Mouse (Mus musculus) CH12.LX (cell line): ENCODE results near the gene F2rl3.

Experiments
- CTCF ChIP-seq, 2 experiments: IDR thresholded peaks in 1 of 2; conservative IDR thresholded peaks in 1 of 2; 2 replicates each; pipeline ENCODE4 v1.5.1; 2011 to 2012; ENCODE audit warnings: low read depth in 2 of 2, low read length in 2 of 2, improper control_type of control experiment in 1 of 2, inconsistent platforms in 1 of 2, mild to moderate bottlenecking in 1 of 2, moderate library complexity in 1 of 2
- E2F4 ChIP-seq: IDR thresholded peaks from 2 replicates; pipeline ENCODE4 v1.6.1; 2011; ENCODE audit warnings: low read depth, low read length, improper control_type of control experiment; ENCODE audit not compliant: insufficient replicate concordance
- EP300 ChIP-seq: IDR thresholded peaks from 2 replicates; pipeline ENCODE4 v1.6.1; 2011; ENCODE audit warnings: low read length, improper control_type of control experiment
- ETS1 ChIP-seq: conservative IDR thresholded peaks from 2 replicates; pipeline ENCODE4 v1.6.1; 2012; ENCODE audit warnings: low read depth, mild to moderate bottlenecking, inconsistent platforms, low read length, improper control_type of control experiment, moderate library complexity
- POLR2AphosphoS2 ChIP-seq: IDR thresholded peaks from 2 replicates; pipeline ENCODE4 v1.6.1; 2011; ENCODE audit warnings: low read depth, low read length, improper control_type of control experiment
- ZMIZ1 ChIP-seq: IDR thresholded peaks from 2 replicates; pipeline ENCODE4 v1.6.1; 2012; ENCODE audit warnings: low read depth, mild to moderate bottlenecking, inconsistent platforms, low read length, improper control_type of control experiment
- ZNF384 ChIP-seq: IDR thresholded peaks from 2 replicates; pipeline ENCODE4 v1.6.1; 2012; ENCODE audit warnings: low read depth, low read length, improper control_type of control experiment, inconsistent platforms

- TF ChIP-seq POLR2AphosphoS2, result no peak
- no peak for TF ChIP-seq ZMIZ1
- no peak for TF ChIP-seq ZNF384
- peak; percentile 83 to 85 for TF ChIP-seq CTCF (conservative IDR thresholded peaks at IDR 0.05 in 1 of 2, IDR thresholded peaks at IDR 0.05 in 1 of 2; ENCODE audit: low read depth in 2 of 2, low read length in 2 of 2)
- TF ChIP-seq E2F4, result no peak
- no peak for TF ChIP-seq ETS1
- TF ChIP-seq EP300, result no peak
Measured at GRCm38 (mm10) chr8:72746061-72746460, 15.6 kb upstream of the F2rl3 start.
